Mouse (Mus musculus): ENCODE data around the gene Clrn3. TPM values are rescaled to one million over a fixed set of nuclear protein-coding genes. Genes with fewer than 3 reads are reported as not detected.

The Clrn3 gene
- total and polyA plus RNA-seq, 2 experiments from 2014 or later = 0.10 TPM; not detected in 1

GRCm38 (mm10) chr7:135566013-135566412 lies 37.6 kb upstream of the Clrn3 start:
- ATAC-seq (peak; percentile 64), DNase-seq (peak; percentile 68)
- Histone ChIP-seq H3K4me1 (ENCODE audit: insufficient read depth) (peaks cover 17% of the 10 kb centered on the region; the same call in 1 of the 2 replicates), H3K36me3 (ENCODE audit: insufficient read depth) (no peaks in the 10 kb centered on the region), H3K4me3 (ENCODE audit: low read depth, low read length) (no peak overlapping the region), H3K9me3 (ENCODE audit: low read length) (no peaks in the 10 kb centered on the region), H3K27me3 (ENCODE audit: insufficient read depth, low read length) (no peaks in the 10 kb centered on the region), H3K9ac (no peak overlapping the region), H3K27ac (ENCODE audit: low read depth, low read length) (no peak overlapping the region), H3K4me2 (ENCODE audit: low read depth) (no peak overlapping the region)
- no peak for TF ChIP-seq CTCF (IDR thresholded peaks at IDR 0.05; ENCODE audit: low read depth)
- 56% methylated on average over 5 of the region's 5 CpGs for WGBS

DNA sequence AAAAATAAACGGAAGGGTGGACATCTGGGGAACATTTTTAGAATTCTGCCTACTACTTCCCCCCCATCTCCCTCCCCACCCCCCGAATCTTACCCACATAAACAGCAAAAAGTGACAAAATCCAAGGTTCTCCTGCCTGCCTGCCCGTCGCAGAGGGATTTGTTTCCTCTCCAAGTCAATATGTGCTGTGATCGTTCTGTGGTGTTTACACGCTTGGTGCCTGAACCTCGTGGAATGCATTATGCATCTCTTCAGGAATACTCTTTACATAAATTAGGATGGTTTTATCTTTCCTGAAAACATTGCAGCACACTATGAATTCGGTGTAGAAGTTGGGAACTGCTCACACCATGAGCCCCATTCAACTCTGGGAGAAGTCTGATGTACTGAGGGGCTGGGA lies 35.6 kb upstream of the Clrn3 start:
- Histone ChIP-seq H3K4me1 (ENCODE audit: insufficient read depth) (peaks cover 17% of the 10 kb centered on the region; the same call in 1 of the 2 replicates), H3K36me3 (ENCODE audit: insufficient read depth) (no peaks in the 10 kb centered on the region), H3K27ac (ENCODE audit: low read depth, low read length) (no peak overlapping the region), H3K27me3 (ENCODE audit: insufficient read depth, low read length) (no peaks in the 10 kb centered on the region), H3K9me3 (ENCODE audit: low read length) (no peaks in the 10 kb centered on the region), H3K4me2 (ENCODE audit: low read depth) (no peak overlapping the region), H3K4me3 (ENCODE audit: low read depth, low read length) (no peak overlapping the region), H3K9ac (no peak overlapping the region)
- 29% methylated on average over 8 of the region's 8 CpGs for WGBS
- peak; percentile 65 for DNase-seq
- ATAC-seq = peak; percentile 77
- TF ChIP-seq CTCF (IDR thresholded peaks at IDR 0.05; ENCODE audit: low read depth) = no peak

DNA sequence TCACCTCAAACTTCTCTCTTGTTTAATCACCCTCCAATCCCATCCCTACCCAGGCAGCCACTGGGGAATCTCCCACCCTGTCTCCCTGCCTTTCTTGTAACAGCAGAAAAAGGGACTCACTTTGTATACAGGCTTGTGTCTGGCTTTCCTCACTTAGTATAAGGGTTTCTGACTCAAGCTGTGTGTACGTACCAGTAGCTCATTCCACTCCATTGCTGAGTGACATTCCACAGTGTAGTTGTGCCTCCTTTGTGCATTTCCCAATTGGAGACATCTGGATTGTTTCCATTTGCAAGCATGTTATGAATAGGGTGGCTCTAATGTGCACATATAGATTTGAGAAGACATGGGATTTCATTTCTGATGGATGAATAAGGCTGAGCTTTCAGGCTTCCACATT lies 31.8 kb upstream of the Clrn3 start:
- Histone ChIP-seq H3K27me3 (ENCODE audit: insufficient read depth, low read length) (no peaks in the 10 kb centered on the region), H3K4me2 (ENCODE audit: low read depth) (no peak overlapping the region), H3K4me1 (ENCODE audit: insufficient read depth) (peaks cover 13% of the 10 kb centered on the region; the same call in 1 of the 2 replicates), H3K9ac (no peak overlapping the region), H3K36me3 (ENCODE audit: insufficient read depth) (no peaks in the 10 kb centered on the region), H3K9me3 (ENCODE audit: low read length) (no peaks in the 10 kb centered on the region), H3K4me3 (ENCODE audit: low read depth, low read length) (no peak overlapping the region), H3K27ac (ENCODE audit: low read depth, low read length) (no peak overlapping the region)
- TF ChIP-seq CTCF (IDR thresholded peaks at IDR 0.05; ENCODE audit: low read depth) = no peak
- 56% methylated on average over 1 of the region's 1 CpGs for WGBS
- no peak for ATAC-seq
- DNase-seq = no peak

DNA sequence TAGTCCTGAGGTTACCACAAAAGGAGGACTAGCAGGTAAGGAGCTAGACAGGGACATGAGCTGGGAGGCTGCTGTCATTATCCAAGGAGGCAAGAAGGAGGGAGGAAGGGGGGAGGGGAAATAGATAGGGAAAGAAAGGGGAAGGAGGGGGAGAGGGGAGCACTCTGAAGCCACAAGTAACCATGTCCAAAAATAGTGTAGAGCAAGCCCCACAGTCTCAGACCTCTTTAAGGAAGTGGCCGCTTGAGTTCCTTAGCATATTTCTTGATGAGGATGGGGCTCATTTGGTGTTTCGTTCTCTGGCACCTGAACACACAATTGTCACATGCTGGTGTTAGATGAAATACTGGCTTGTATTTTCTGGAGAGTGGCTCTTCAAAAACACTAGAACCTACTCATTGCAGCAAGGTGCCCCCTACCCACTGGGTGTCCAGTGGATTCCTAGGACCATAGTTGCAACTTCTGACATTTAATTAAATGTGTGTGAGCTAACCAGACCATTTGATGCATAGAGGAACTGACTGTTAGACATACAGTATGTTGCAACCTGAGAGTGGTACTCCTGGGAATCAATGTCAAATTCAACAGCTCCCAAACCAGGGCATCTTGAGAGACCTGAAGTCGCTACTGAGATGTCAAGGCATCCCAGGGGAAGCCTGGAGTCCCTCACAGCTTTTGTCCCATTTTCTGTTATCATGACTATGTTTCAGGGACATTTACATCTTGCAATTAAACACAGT lies 28.4 kb upstream of the Clrn3 start:
- Histone ChIP-seq H3K9ac (no peak overlapping the region), H3K4me2 (ENCODE audit: low read depth) (no peak overlapping the region), H3K4me1 (ENCODE audit: insufficient read depth) (no peaks in the 10 kb centered on the region), H3K27ac (ENCODE audit: low read depth, low read length) (no peak overlapping the region), H3K36me3 (ENCODE audit: insufficient read depth) (no peaks in the 10 kb centered on the region), H3K27me3 (ENCODE audit: insufficient read depth, low read length) (no peaks in the 10 kb centered on the region), H3K9me3 (ENCODE audit: low read length) (no peaks in the 10 kb centered on the region), H3K4me3 (ENCODE audit: low read depth, low read length) (no peak overlapping the region)
- WGBS = 90% methylated on average over 3 of the region's 3 CpGs
- no peak for TF ChIP-seq CTCF (IDR thresholded peaks at IDR 0.05; ENCODE audit: low read depth)
- ATAC-seq = no peak
- no peak for DNase-seq

GRCm38 (mm10) chr7:135553550-135553949 lies 25.1 kb upstream of the Clrn3 start:
- H3K4me1 ChIP-seq (ENCODE audit: insufficient read depth) = no peaks in the 10 kb centered on the region
- H3K36me3 ChIP-seq (ENCODE audit: insufficient read depth) = no peaks in the 10 kb centered on the region
- TF ChIP-seq CTCF (IDR thresholded peaks at IDR 0.05; ENCODE audit: low read depth) = no peak
- DNase-seq (no peak), ATAC-seq (no peak)
- H3K27ac ChIP-seq (ENCODE audit: low read depth, low read length) = no peak overlapping the region
- no peaks in the 10 kb centered on the region for H3K27me3 ChIP-seq (ENCODE audit: insufficient read depth, low read length)
- H3K9me3 ChIP-seq (ENCODE audit: low read length) = no peaks in the 10 kb centered on the region
- WGBS = 82% methylated on average over 3 of the region's 3 CpGs
- no peak overlapping the region for H3K4me2 ChIP-seq (ENCODE audit: low read depth)
- H3K4me3 ChIP-seq (ENCODE audit: low read depth, low read length) = no peak overlapping the region
- no peak overlapping the region for H3K9ac ChIP-seq

DNA sequence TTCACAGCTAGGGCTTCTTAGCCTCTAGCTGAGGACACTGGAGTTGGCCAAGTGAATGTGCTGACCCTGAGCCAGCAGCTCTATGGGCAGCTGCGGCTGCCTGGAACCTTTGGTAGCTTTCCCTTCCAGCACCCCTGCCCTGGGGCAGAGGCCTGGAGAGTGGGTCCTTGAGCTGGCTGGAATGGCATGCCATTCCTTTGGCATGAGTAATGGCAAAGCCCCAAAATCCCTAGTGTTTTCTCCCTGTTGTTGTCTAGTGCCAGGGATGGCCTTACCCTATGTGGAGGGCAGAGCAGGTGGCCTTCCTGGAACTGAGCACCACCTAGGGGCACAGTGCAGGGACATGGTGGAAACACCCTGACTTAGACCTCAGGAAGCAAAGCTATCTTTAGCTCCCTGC lies 23.1 kb upstream of the Clrn3 start:
- no peaks in the 10 kb centered on the region for H3K27me3 ChIP-seq (ENCODE audit: insufficient read depth, low read length)
- TF ChIP-seq CTCF (IDR thresholded peaks at IDR 0.05; ENCODE audit: low read depth) = no peak
- no peak for DNase-seq
- H3K27ac ChIP-seq (ENCODE audit: low read depth, low read length) = no peak overlapping the region
- 73% methylated on average over 1 of the region's 1 CpGs for WGBS
- H3K9me3 ChIP-seq (ENCODE audit: low read length) = no peaks in the 10 kb centered on the region
- no peak overlapping the region for H3K9ac ChIP-seq
- no peak for ATAC-seq
- no peaks in the 10 kb centered on the region for H3K4me1 ChIP-seq (ENCODE audit: insufficient read depth)
- H3K36me3 ChIP-seq (ENCODE audit: insufficient read depth) = no peaks in the 10 kb centered on the region
- no peak overlapping the region for H3K4me2 ChIP-seq (ENCODE audit: low read depth)
- H3K4me3 ChIP-seq (ENCODE audit: low read depth, low read length) = no peak overlapping the region

GRCm38 (mm10) chr7:135548434-135548833 lies 20.0 kb upstream of the Clrn3 start:
- no peaks in the 10 kb centered on the region for H3K27me3 ChIP-seq (ENCODE audit: insufficient read depth, low read length)
- WGBS = 64% methylated on average over 6 of the region's 6 CpGs
- H3K9ac ChIP-seq = no peak overlapping the region
- no peak for DNase-seq
- no peaks in the 10 kb centered on the region for H3K4me1 ChIP-seq (ENCODE audit: insufficient read depth)
- no peak overlapping the region for H3K27ac ChIP-seq (ENCODE audit: low read depth, low read length)
- no peak overlapping the region for H3K4me2 ChIP-seq (ENCODE audit: low read depth)
- no peaks in the 10 kb centered on the region for H3K9me3 ChIP-seq (ENCODE audit: low read length)
- H3K36me3 ChIP-seq (ENCODE audit: insufficient read depth) = no peaks in the 10 kb centered on the region
- TF ChIP-seq CTCF (IDR thresholded peaks at IDR 0.05; ENCODE audit: low read depth) = no peak
- no peak overlapping the region for H3K4me3 ChIP-seq (ENCODE audit: low read depth, low read length)
- ATAC-seq = no peak

Data from forebrain, postnatal 0 days (tissue).